Mouse (Mus musculus) C3H10T1/2 (cell line): ENCODE data around the gene Pcca. TPM values are rescaled to one million over a fixed set of nuclear protein-coding genes. Genes with fewer than 3 reads are reported as not detected.

Experiments
- polyA plus RNA-seq, 2 experiments: library from polyadenylated mRNA; unstranded; fragments of >200 nt; fragmentation: generic; extraction: Trizol; gene quantifications; one replicate each; pipeline ENCODE4 v1.2.1; 2012; ENCODE audit warnings: missing spikeins in 2 of 2

Pcca gene
- 10 to 100 TPM in 1 of 2 experiments, 1 to 10 TPM in 1; 4.1 to 24.4 TPM for polyA plus RNA-seq

GRCm38 (mm10) chr14:122534017-122534924, at the start of gene Pcca:
TSS of gene Pcca (plus strand) at chr14:122534324.

GRCm38 (mm10) chr14:122490441-122491328, 43.4 kb upstream of the Pcca start, which contains the start of gene Gm10837:
TSS of gene Gm10837 (plus strand) at chr14:122490586.

GRCm38 (mm10) chr14:122913657-122914056, 379.5 kb downstream of the Pcca start, which contains the start of gene Ggact:
TSS of gene Ggact (minus strand) at chr14:122913757.

Other genes with a start within 250 kb of the Pcca start
- not detected for gene Gm5089, start 83.2 kb upstream of the Pcca start, polyA plus RNA-seq
- gene Zic5, start 68.6 kb upstream of the Pcca start, polyA plus RNA-seq, result under 1 TPM; 0.12 to 0.28 TPM
- 1 to 10 TPM in 1 of 2 experiments, under 1 TPM in 1; 0.27 to 3.0 TPM for gene Zic2, start 58.9 kb upstream of the Pcca start, polyA plus RNA-seq
- not detected for gene Gm10837, start 43.7 kb upstream of the Pcca start, polyA plus RNA-seq